Mouse (Mus musculus) spleen, adult 2 months (tissue): ENCODE measurements around the gene Lrrc4c. TPM values are rescaled to one million over a fixed set of nuclear protein-coding genes. Genes with fewer than 3 reads are reported as not detected.

Experiments
- DNase-seq, 2 experiments: peaks; one replicate each; pipeline versions ENCODE4 v3.0.0 to v3.0.0-alpha.2; 2012 to 2021; ENCODE audit warnings: low spot score in 2 of 2, low read depth in 1 of 2
- H3K27ac ChIP-seq: fragments of 200-500 bp; 2 replicates; pipeline ENCODE4 v1.5.1; 2012; ENCODE audit warnings: low read length, inconsistent platforms; ENCODE audit not compliant: insufficient read depth
- H3K27me3 ChIP-seq: fragments of 200-500 bp; 2 replicates; pipeline ENCODE4 v1.6.1; 2012; ENCODE audit warnings: mild to moderate bottlenecking, moderate library complexity, low read length, inconsistent platforms; ENCODE audit not compliant: control insufficient read depth, insufficient read depth
- H3K36me3 ChIP-seq: fragments of 200-500 bp; 2 replicates; pipeline ENCODE4 v1.6.1; 2012; ENCODE audit warnings: mild to moderate bottlenecking, low read length, inconsistent platforms; ENCODE audit not compliant: control insufficient read depth, insufficient read depth
- H3K4me1 ChIP-seq: fragments of 200-500 bp; 2 replicates; pipeline ENCODE4 v1.6.1; 2011; ENCODE audit warnings: inconsistent platforms; ENCODE audit not compliant: control insufficient read depth, insufficient read depth, insufficient read length
- H3K4me3 ChIP-seq: fragments of 200-500 bp; 2 replicates; pipeline ENCODE4 v1.5.1; 2011; ENCODE audit warnings: mild to moderate bottlenecking, inconsistent platforms; ENCODE audit not compliant: insufficient read depth, insufficient read length; ENCODE audit errors: extremely low read depth
- CTCF ChIP-seq: fragments of 200-500 bp; IDR thresholded peaks from 2 replicates; pipeline ENCODE4 v1.5.1; 2011; ENCODE audit warnings: mild to moderate bottlenecking, inconsistent platforms; ENCODE audit not compliant: insufficient read depth, insufficient read length, insufficient replicate concordance; ENCODE audit errors: extremely low read depth
- POLR2A ChIP-seq: fragments of 200-500 bp; IDR thresholded peaks from 2 replicates; pipeline ENCODE4 v1.6.1; 2011; ENCODE audit warnings: low read depth, low read length, inconsistent platforms
- WGBS: fragments of 180-500 bp; shearing (Covaris S2); methylation state at CpG from one replicate; pipeline ENCODE4 v1.1.7; 2018; 5-methylcytosine and 5-hydroxymethylcytosine counted together
- polyA plus RNA-seq: library from polyadenylated mRNA; depleted of rRNA; stranded (reverse); fragments of >200 nt; gene quantifications from 2 replicates; pipeline ENCODE4 v1.2.3, GENCODE M21; 2012

Lrrc4c gene
- polyA plus RNA-seq, 1 experiment: 0.43 TPM

DNA sequence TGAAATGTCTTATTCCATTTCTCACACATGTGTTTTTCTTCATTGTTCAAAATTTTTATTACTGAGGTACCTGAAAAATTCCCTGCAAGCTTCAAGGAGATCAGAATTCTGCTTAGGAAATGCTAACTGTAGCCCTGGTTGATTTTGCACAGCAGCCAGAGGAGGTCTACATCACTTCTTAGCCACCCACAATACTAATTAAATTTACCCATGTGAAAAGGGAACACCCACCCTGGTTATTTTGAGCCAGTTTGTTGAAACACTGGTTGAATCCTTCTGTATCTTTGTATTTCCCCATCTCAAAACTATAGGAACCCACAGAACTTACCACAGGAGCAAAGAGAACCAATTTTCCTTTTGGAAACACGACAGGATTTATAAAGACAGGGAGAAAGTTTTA, 191.0 kb downstream of the Lrrc4c start:
- no peak for DNase-seq
- Histone ChIP-seq H3K4me3 (no peak overlapping the region), H3K27ac (no peak overlapping the region), H3K27me3 (no peaks in the 10 kb centered on the region), H3K4me1 (no peaks in the 10 kb centered on the region), H3K36me3 (no peaks in the 10 kb centered on the region)
- TF ChIP-seq POLR2A: no peak
- no peak for TF ChIP-seq CTCF
- 42% methylated on average over 1 of the region's 1 CpGs for WGBS

DNA sequence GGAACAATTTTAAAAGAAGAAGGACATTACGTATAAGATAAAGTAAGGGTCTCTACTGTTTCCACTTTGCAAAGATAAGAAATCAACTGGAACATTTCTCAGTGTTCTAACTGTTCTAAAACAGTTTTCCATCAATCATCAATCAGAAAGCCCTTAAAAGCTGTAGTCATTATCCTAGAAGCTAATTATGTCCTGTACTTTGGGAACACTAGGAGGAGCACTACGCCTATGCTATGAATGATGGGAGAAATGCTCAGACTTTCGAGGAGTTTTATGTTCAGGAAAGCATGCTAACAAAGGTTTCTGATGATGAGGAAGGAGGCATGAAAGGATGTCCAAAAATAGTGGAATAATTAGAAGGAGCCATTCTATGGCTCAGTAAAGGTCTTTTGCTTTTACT, 219.5 kb downstream of the Lrrc4c start:
- DNase-seq: no peak
- Histone ChIP-seq H3K4me1 (no peaks in the 10 kb centered on the region), H3K4me3 (no peak overlapping the region), H3K36me3 (no peaks in the 10 kb centered on the region), H3K27me3 (no peaks in the 10 kb centered on the region), H3K27ac (no peak overlapping the region)
- no peak for TF ChIP-seq CTCF
- no peak for TF ChIP-seq POLR2A
- 73% methylated on average over 3 of the region's 3 CpGs for WGBS

GRCm38 (mm10) chr2:96547171-96547570, 229.2 kb downstream of the Lrrc4c start:
- DNase-seq: no peak
- Histone ChIP-seq H3K4me1 (no peaks in the 10 kb centered on the region), H3K27ac (no peak overlapping the region), H3K27me3 (no peaks in the 10 kb centered on the region), H3K4me3 (no peak overlapping the region), H3K36me3 (no peaks in the 10 kb centered on the region)
- WGBS: 83% methylated on average over 1 of the region's 1 CpGs
- TF ChIP-seq CTCF: no peak

DNA sequence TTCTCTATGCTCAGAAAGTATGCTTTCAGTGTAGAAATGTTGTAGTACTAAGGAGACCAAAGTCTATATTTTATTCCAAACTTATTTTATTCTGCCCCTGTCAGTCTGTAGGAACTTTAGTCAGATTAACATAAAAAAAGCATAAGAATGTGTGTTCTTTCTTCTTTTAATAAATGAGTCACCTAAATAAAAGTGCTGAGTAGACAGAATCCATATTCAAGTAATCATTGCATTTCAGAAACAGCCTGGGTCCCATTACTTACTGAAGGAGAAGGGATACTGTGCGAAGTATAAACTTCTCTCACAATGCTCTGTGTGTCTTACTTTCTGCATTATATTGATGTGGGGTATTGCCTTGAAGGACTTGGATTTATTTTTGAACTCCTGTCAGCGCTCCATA, 255.8 kb downstream of the Lrrc4c start:
- Histone ChIP-seq H3K36me3 (no peaks in the 10 kb centered on the region), H3K4me1 (no peaks in the 10 kb centered on the region), H3K4me3 (no peak overlapping the region), H3K27ac (no peak overlapping the region), H3K27me3 (no peaks in the 10 kb centered on the region)
- TF ChIP-seq CTCF: no peak
- TF ChIP-seq POLR2A: no peak
- no peak for DNase-seq
- WGBS: 77% methylated on average over 2 of the region's 2 CpGs

DNA sequence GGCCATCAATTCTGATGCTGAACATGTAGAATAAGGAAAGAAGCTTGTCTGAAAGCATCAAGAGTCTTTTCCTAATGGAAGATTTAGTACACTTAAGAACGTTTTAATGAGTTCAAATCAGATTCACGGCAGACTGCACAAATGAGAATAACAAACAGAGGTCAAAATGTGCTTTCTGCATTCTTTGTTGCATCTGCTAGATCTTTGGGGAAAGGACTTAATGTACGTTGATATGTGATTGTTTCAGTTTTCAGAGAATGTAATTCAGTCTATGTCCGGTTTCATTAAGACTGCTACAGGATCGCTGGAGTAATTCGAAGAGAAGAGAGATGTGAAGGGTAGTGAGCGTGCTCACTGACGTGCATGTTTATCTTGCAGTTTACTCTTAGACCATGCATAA, 259.7 kb downstream of the Lrrc4c start:
- no peak for TF ChIP-seq CTCF
- no peak for TF ChIP-seq POLR2A
- H3K27me3 ChIP-seq: no peaks in the 10 kb centered on the region
- H3K27ac ChIP-seq: no peak overlapping the region
- H3K36me3 ChIP-seq: no peaks in the 10 kb centered on the region
- no peak overlapping the region for H3K4me3 ChIP-seq
- H3K4me1 ChIP-seq: no peaks in the 10 kb centered on the region
- 88% methylated on average over 8 of the region's 8 CpGs for WGBS
- no peak for DNase-seq

GRCm38 (mm10) chr2:96580136-96580733, 262.3 kb downstream of the Lrrc4c start:
- no peak for TF ChIP-seq POLR2A
- TF ChIP-seq CTCF: no peak
- WGBS: 81% methylated on average over 1 of the region's 1 CpGs
- Histone ChIP-seq H3K27ac (no peak overlapping the region), H3K27me3 (no peaks in the 10 kb centered on the region), H3K4me1 (no peaks in the 10 kb centered on the region), H3K36me3 (no peaks in the 10 kb centered on the region), H3K4me3 (no peak overlapping the region)
- DNase-seq: no peak

DNA sequence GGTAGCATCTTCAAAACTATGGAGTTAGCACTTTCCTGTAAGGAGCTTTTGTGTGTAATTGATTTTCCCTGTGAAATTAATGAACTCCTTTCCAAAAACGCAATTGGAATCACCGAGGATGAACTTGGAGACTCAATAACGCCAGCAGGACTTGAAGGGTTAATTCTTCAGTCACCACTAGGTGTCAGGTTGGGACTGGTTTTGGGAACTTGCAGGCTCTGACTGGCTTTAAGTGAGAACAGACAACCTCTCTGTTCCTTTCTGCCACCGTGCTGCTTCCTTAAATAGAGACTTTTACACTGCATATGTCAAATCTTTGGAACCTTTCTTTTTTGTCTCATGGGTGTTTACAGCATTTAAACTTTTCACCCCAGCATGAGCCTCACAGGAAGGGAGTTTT, 267.7 kb downstream of the Lrrc4c start:
- Histone ChIP-seq H3K4me3 (no peak overlapping the region), H3K36me3 (no peaks in the 10 kb centered on the region), H3K4me1 (no peaks in the 10 kb centered on the region), H3K27ac (no peak overlapping the region), H3K27me3 (no peaks in the 10 kb centered on the region)
- WGBS: 13% methylated on average over 4 of the region's 4 CpGs
- TF ChIP-seq CTCF (no peak), POLR2A (no peak)
- no peak for DNase-seq
